Mouse (Mus musculus) heart, embryonic 15.5 days (tissue): ENCODE measurements around the gene Spag16. TPM values are rescaled to one million over a fixed set of nuclear protein-coding genes. Genes with fewer than 3 reads are reported as not detected.

ENCODE experiments used
- ATAC-seq: fragments of 200-750 bp; cut with Nextera tagmentation; replicated peaks from 2 replicates; pipeline ENCODE4 v1.8.0; 2017; ENCODE audit warnings: low read depth, moderate TSS enrichment; ENCODE audit not compliant: insufficient number of reproducible peaks, insufficient read depth, low FRiP score
- H3K27ac ChIP-seq: fragments of 300-500 bp; sonication (generic); 2 replicates; pipeline ENCODE4 v1.5.1; 2015; ENCODE audit warnings: mild to moderate bottlenecking, inconsistent platforms
- H3K27me3 ChIP-seq: fragments of 300-500 bp; sonication (generic); 2 replicates; pipeline ENCODE4 v1.6.1; 2015; ENCODE audit warnings: inconsistent platforms
- H3K36me3 ChIP-seq: fragments of 300-500 bp; sonication (generic); 2 replicates; pipeline ENCODE4 v1.6.1; 2015; ENCODE audit warnings: mild to moderate bottlenecking, inconsistent platforms
- H3K4me1 ChIP-seq: fragments of 300-500 bp; sonication (generic); replicated peaks from 2 replicates; pipeline ENCODE4 v1.6.1; 2015; ENCODE audit warnings: inconsistent platforms
- H3K4me2 ChIP-seq: fragments of 300-500 bp; sonication (generic); 2 replicates; pipeline ENCODE4 v1.6.1; 2015; ENCODE audit warnings: inconsistent platforms, mild to moderate bottlenecking, moderate library complexity
- H3K4me3 ChIP-seq: fragments of 300-500 bp; sonication (generic); 2 replicates; pipeline ENCODE4 v1.5.1; 2015; ENCODE audit warnings: mild to moderate bottlenecking, inconsistent platforms
- H3K9ac ChIP-seq: fragments of 300-500 bp; sonication (generic); 2 replicates; pipeline ENCODE4 v1.6.1; 2015; ENCODE audit warnings: mild to moderate bottlenecking, inconsistent platforms
- H3K9me3 ChIP-seq: fragments of 300-500 bp; sonication (generic); replicated peaks from 2 replicates; pipeline ENCODE4 v1.6.1; 2016; ENCODE audit warnings: inconsistent platforms
- WGBS: fragments of 180-500 bp; shearing (Covaris S2); methylation state at CpG from one replicate; pipeline ENCODE4 v1.1.7; 2015; ENCODE audit warnings: mixed read lengths; 5-methylcytosine and 5-hydroxymethylcytosine counted together
- polyA plus RNA-seq: library from polyadenylated mRNA; unstranded; fragments of >200 nt; fragmentation: Nextera tagmentation; extraction: Ambion mirVana; gene quantifications from 2 replicates; pipeline ENCODE4 v1.2.1, GENCODE M21; 2015

The Spag16 gene
- polyA plus RNA-seq, 1 experiment from 2014 or later: 0.25 TPM

- ATAC-seq: no peak
- no peaks in the 10 kb centered on the region for H3K27me3 ChIP-seq
These were observed 700.4 kb downstream of the Spag16 start for GRCm38 (mm10) chr1:70527134-70527533.

DNA sequence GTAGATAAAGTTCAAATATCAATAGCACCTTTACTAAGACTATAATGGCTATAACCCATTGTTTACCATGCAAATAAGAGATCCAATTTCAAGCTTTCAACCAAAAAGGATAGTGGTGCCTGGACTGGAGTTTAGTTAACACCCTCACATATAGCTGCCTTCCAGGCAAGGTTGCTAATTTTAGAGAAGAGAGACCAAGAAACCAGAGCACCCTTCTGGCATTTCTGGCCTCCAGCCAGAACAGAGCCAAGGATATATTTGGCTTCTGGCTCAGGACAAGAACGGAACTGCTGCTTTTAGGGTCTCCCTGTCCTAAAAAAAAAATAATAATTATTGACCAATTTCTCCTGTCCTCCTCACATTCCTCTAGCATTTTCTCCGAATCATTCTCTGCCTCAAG lies 703.0 kb downstream of the Spag16 start:
- Histone ChIP-seq H3K4me2 (no peak overlapping the region), H3K9ac (no peak overlapping the region), H3K9me3 (no peaks in the 10 kb centered on the region), H3K4me3 (no peak overlapping the region), H3K27ac (no peak overlapping the region; the same call in 1 of the 2 replicates), H3K27me3 (no peaks in the 10 kb centered on the region), H3K36me3 (no peaks in the 10 kb centered on the region), H3K4me1 (0 out of 2 replicates have a peak, but pooled peaks cover 5% of the 10 kb centered on the region)
- 48% methylated on average over 2 of the region's 2 CpGs for WGBS
- ATAC-seq: no peak

More at GRCm38 (mm10) chr1:70527134-70527533, 700.4 kb downstream of the Spag16 start:
- no peak overlapping the region for H3K4me2 ChIP-seq
- H3K9ac ChIP-seq: no peak overlapping the region
- H3K4me3 ChIP-seq: no peak overlapping the region
- H3K4me1 ChIP-seq: 0 out of 2 replicates have a peak, but pooled peaks cover 5% of the 10 kb centered on the region
- H3K27ac ChIP-seq: no peak overlapping the region
- WGBS: 65% methylated on average over 2 of the region's 2 CpGs
- no peaks in the 10 kb centered on the region for H3K9me3 ChIP-seq
- no peaks in the 10 kb centered on the region for H3K36me3 ChIP-seq

DNA sequence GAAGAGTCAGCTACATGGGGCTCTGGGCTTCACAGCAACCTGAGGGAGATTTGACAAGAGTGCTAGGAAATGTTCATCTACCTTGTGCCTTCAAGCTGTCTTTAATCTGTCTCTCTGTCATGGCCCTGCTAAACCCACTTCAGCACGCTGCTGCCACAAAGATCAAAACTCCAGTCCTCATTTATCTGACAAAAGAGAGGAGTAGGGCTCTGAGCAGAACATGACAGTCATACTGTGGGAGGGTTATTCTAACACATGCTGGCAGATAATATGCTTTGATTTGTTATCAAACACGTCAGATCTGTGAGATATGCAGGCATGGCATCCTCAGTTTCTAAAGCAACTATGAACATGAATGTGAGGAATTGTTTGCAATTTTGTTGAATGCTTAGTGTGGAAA lies 725.1 kb downstream of the Spag16 start:
- ATAC-seq: no peak
- Histone ChIP-seq H3K4me2 (no peak overlapping the region), H3K27ac (no peak overlapping the region), H3K36me3 (no peaks in the 10 kb centered on the region), H3K27me3 (no peaks in the 10 kb centered on the region), H3K4me3 (no peak overlapping the region), H3K9me3 (no peaks in the 10 kb centered on the region), H3K9ac (no peak overlapping the region), H3K4me1 (no peaks in the 10 kb centered on the region)
- WGBS: 64% methylated on average over 2 of the region's 2 CpGs

GRCm38 (mm10) chr1:70621805-70622204 lies 795.0 kb downstream of the Spag16 start:
- no peak overlapping the region for H3K9ac ChIP-seq
- H3K27ac ChIP-seq: no peak overlapping the region
- ATAC-seq: no peak
- H3K4me3 ChIP-seq: no peak overlapping the region
- no peaks in the 10 kb centered on the region for H3K9me3 ChIP-seq
- no peaks in the 10 kb centered on the region for H3K4me1 ChIP-seq
- no peaks in the 10 kb centered on the region for H3K27me3 ChIP-seq
- H3K4me2 ChIP-seq: no peak overlapping the region
- 74% methylated on average over 3 of the region's 3 CpGs for WGBS
- no peaks in the 10 kb centered on the region for H3K36me3 ChIP-seq

- Histone ChIP-seq H3K9ac (no peak overlapping the region), H3K9me3 (no peaks in the 10 kb centered on the region), H3K36me3 (no peaks in the 10 kb centered on the region), H3K27ac (no peak overlapping the region), H3K4me1 (no peaks in the 10 kb centered on the region), H3K27me3 (no peaks in the 10 kb centered on the region), H3K4me3 (no peak overlapping the region), H3K4me2 (no peak overlapping the region)
- WGBS: 66% methylated on average over 5 of the region's 5 CpGs
- no peak for ATAC-seq
These were observed 798.2 kb downstream of the Spag16 start for GRCm38 (mm10) chr1:70624803-70625460.

DNA sequence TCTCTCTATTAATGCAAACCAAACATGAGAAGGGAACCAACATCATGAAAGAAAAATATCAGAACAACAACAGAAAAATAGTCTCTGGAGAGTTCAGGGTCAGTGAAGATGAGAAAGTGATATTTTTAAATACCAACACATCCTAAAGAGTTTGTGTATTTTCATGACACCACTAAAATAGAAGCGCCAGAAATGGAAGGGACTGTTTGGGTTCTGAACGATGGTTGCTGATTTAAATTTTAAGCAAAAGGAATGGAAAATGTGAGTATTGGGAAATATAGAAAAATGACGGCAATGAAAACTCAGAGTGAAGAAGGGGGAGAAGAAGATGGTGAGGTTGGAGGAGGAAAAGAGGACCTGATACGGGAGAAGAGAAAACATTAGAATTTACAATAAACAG lies 825.9 kb downstream of the Spag16 start:
- H3K27ac ChIP-seq: no peak overlapping the region
- no peak overlapping the region for H3K9ac ChIP-seq
- whole genome bisulfite sequencing: 87% methylated on average over 4 of the region's 4 CpGs

DNA sequence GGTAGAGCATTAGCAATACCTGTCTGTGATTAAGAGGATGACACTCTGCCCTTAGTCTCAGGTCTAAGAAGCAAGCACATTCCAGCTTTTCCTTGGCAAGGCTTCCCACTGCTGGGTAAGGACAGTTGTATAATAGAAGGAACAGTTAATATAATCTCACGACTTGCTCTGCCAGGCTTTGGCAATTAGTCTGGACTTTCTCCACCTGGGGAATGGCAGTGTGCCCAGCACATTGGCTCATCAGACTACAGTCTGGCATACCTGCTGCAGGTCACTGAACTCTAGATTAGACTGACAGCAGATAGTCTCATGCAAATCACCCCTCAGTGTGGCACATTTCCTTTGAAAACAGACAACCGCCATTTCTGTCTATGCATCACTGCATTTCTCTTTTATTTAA lies 865.8 kb downstream of the Spag16 start:
- Histone ChIP-seq H3K27me3 (no peaks in the 10 kb centered on the region), H3K36me3 (no peaks in the 10 kb centered on the region), H3K9me3 (no peaks in the 10 kb centered on the region), H3K4me1 (no peaks in the 10 kb centered on the region), H3K4me2 (no peak overlapping the region), H3K9ac (no peak overlapping the region), H3K27ac (no peak overlapping the region), H3K4me3 (no peak overlapping the region)
- no peak for ATAC-seq
- 74% methylated on average over 2 of the region's 2 CpGs for WGBS

More for the DNA sequence above, 825.9 kb downstream of the Spag16 start:
- ATAC-seq: no peak
- Histone ChIP-seq H3K27me3 (no peaks in the 10 kb centered on the region), H3K4me2 (no peak overlapping the region), H3K4me1 (no peaks in the 10 kb centered on the region), H3K4me3 (no peak overlapping the region), H3K36me3 (no peaks in the 10 kb centered on the region), H3K9me3 (no peaks in the 10 kb centered on the region)

- 0 out of 2 replicates have a peak, but pooled peaks cover 2% of the 10 kb centered on the region for H3K4me1 ChIP-seq
- H3K36me3 ChIP-seq: no peaks in the 10 kb centered on the region
- 81% methylated on average over 5 of the region's 5 CpGs for WGBS
- H3K27ac ChIP-seq: no peak overlapping the region
- H3K4me3 ChIP-seq: no peak overlapping the region
- no peaks in the 10 kb centered on the region for H3K9me3 ChIP-seq
- no peaks in the 10 kb centered on the region for H3K27me3 ChIP-seq
- H3K4me2 ChIP-seq: no peak overlapping the region
- ATAC-seq: no peak
- no peak overlapping the region for H3K9ac ChIP-seq
These were observed 873.5 kb downstream of the Spag16 start for GRCm38 (mm10) chr1:70700270-70700669.

DNA sequence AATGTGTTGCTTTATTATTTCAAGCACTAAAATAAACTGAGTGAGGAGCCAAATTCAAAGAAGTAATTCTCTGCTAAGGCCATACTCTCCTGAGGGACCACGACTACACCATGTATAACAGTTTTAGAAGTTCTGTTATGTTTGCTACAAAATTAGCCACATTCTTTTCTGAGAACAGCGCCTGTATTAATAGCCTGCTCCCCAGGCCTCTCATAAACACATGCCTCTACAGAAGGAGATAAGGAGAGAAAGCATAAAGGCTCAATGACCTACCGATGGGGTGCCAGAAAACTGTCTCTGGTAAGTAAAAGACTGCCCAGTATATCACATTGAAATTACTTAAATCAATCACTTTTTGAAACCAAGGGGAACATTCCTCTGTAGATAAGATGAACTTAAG lies 877.2 kb downstream of the Spag16 start:
- H3K27me3 ChIP-seq: no peaks in the 10 kb centered on the region
- 0 out of 2 replicates have a peak, but pooled peaks cover 2% of the 10 kb centered on the region for H3K4me1 ChIP-seq
- H3K4me2 ChIP-seq: no peak overlapping the region
- H3K36me3 ChIP-seq: no peaks in the 10 kb centered on the region
- no peak overlapping the region for H3K9ac ChIP-seq
- no peaks in the 10 kb centered on the region for H3K9me3 ChIP-seq
- 26% methylated on average over 3 of the region's 3 CpGs for WGBS
- 0 out of 2 replicates have a peak, but pooled peaks have one; percentile 50 for ATAC-seq
- H3K27ac ChIP-seq: peak overlapping the region; percentile 52
- no peak overlapping the region for H3K4me3 ChIP-seq

DNA sequence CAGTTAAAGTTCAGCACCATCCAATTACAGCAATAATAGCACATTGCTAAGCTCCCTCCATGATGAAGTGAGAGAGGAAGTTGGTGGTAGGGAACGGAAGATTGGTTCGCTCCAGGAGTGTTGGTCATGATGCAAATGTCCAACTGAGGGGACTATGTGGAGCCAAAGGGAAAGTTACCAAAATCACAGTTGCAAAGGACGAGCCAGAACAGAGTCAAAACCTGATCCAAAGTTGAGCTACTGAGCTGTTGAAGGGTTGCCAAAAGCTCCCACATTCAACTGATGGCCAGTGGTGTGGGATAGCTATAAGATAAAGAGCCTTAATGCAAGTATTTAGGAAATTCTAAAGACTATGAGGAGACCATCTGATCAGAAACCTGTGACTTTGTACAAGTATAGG lies 879.1 kb downstream of the Spag16 start:
- H3K36me3 ChIP-seq: no peaks in the 10 kb centered on the region
- no peak overlapping the region for H3K4me2 ChIP-seq
- 70% methylated on average over 3 of the region's 3 CpGs for WGBS
- no peaks in the 10 kb centered on the region for H3K9me3 ChIP-seq
- H3K4me3 ChIP-seq: no peak overlapping the region
- no peak for ATAC-seq
- 0 out of 2 replicates have a peak, but pooled peaks cover 2% of the 10 kb centered on the region for H3K4me1 ChIP-seq
- no peak overlapping the region for H3K9ac ChIP-seq
- H3K27ac ChIP-seq: no peak overlapping the region
- no peaks in the 10 kb centered on the region for H3K27me3 ChIP-seq

- 66% methylated on average over 5 of the region's 5 CpGs for WGBS
- H3K9me3 ChIP-seq: no peaks in the 10 kb centered on the region
- no peak overlapping the region for H3K27ac ChIP-seq
- no peaks in the 10 kb centered on the region for H3K36me3 ChIP-seq
- no peak overlapping the region for H3K4me3 ChIP-seq
- no peak for ATAC-seq
- no peaks in the 10 kb centered on the region for H3K27me3 ChIP-seq
- H3K9ac ChIP-seq: no peak overlapping the region
- no peak overlapping the region for H3K4me2 ChIP-seq
- no peaks in the 10 kb centered on the region for H3K4me1 ChIP-seq
These were observed 898.3 kb downstream of the Spag16 start for GRCm38 (mm10) chr1:70725045-70725444.

DNA sequence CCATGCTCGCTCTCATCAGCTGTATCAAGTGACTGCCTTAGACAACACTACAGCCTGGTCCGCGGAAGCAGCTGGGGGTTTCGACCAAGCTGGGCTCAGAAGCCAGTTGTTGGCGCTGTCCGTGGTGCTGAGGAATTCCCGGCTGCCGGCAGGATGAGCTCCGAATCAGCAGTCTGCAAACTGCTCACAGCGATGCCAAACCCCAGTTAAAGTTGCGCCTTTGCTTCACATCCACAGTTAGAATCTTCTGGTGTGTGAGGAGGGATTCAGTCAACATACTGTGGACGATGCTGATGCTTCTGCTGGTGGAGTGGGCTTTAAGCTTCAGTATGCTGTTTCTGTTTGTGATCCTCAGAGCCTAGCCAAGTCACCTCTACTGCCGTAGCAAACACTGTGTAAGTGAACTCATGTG lies 898.9 kb downstream of the Spag16 start, which contains the start of gene Vwc2l:
Vwc2l (plus strand) TSS at position 61 of the 412 bp plus-strand sequence.
- no peaks in the 10 kb centered on the region for H3K9me3 ChIP-seq
- no peak for ATAC-seq
- H3K4me2 ChIP-seq: no peak within 1 kb of the TSS
- H3K27me3 ChIP-seq: no peaks in the 10 kb centered on the region
- no peak within 1 kb of the TSS for H3K27ac ChIP-seq
- H3K4me1 ChIP-seq: no peaks in the 10 kb centered on the region
- WGBS: 8% methylated on average over 13 of the region's 13 CpGs
- H3K9ac ChIP-seq: no peak within 1 kb of the TSS
- no peaks in the 10 kb centered on the region for H3K36me3 ChIP-seq
- no peak within 1 kb of the TSS for H3K4me3 ChIP-seq
